Mouse (Mus musculus) embryonic facial prominence, embryonic 11.5 days (tissue): ENCODE data around the gene Mycbp2. TPM values are rescaled to one million over a fixed set of nuclear protein-coding genes. Genes with fewer than 3 reads are reported as not detected.

Source experiments
- ATAC-seq: fragments of 200-750 bp; cut with Nextera tagmentation; replicated peaks from 2 replicates; pipeline ENCODE4 v1.8.0; 2017; ENCODE audit warnings: low read depth; ENCODE audit not compliant: insufficient number of reproducible peaks, low FRiP score, low TSS enrichment
- DNase-seq: peaks from one replicate; pipeline ENCODE4 v3.0.0-alpha.2; 2015; ENCODE audit warnings: low spot score
- H3K27ac ChIP-seq: fragments of 300-500 bp; sonication (generic); replicated peaks from 2 replicates; pipeline ENCODE4 v1.5.1; 2014; ENCODE audit warnings: mild to moderate bottlenecking, low read depth, low read length, control low read depth
- H3K27me3 ChIP-seq: fragments of 300-500 bp; sonication (generic); 2 replicates; pipeline ENCODE4 v1.6.1; 2014; ENCODE audit warnings: mild to moderate bottlenecking, low read length, moderate library complexity, mixed read lengths; ENCODE audit not compliant: control insufficient read depth, insufficient read depth
- H3K36me3 ChIP-seq: fragments of 300-500 bp; sonication (generic); replicated peaks from 2 replicates; pipeline ENCODE4 v1.6.1; 2014; ENCODE audit warnings: low read depth, mild to moderate bottlenecking, low read length, moderate library complexity, mixed read lengths; ENCODE audit not compliant: control insufficient read depth, insufficient read depth
- H3K4me1 ChIP-seq: fragments of 300-500 bp; sonication (generic); 2 replicates; pipeline ENCODE4 v1.6.1; 2014; ENCODE audit warnings: low read length, mixed read lengths; ENCODE audit not compliant: control insufficient read depth, insufficient read depth
- H3K4me2 ChIP-seq: fragments of 300-500 bp; sonication (generic); 2 replicates; pipeline ENCODE4 v1.6.1; 2014; ENCODE audit warnings: low read depth, mild to moderate bottlenecking, control low read depth, low read length, moderate library complexity
- H3K4me3 ChIP-seq: fragments of 300-500 bp; sonication (generic); 2 replicates; pipeline ENCODE4 v1.5.1; 2014; ENCODE audit warnings: low read depth, low read length, control low read depth
- H3K9ac ChIP-seq: fragments of 300-500 bp; sonication (generic); replicated peaks from 2 replicates; pipeline ENCODE4 v1.6.1; 2014; ENCODE audit warnings: mild to moderate bottlenecking, control low read depth, low read length
- H3K9me3 ChIP-seq: fragments of 300-500 bp; sonication (generic); replicated peaks from 2 replicates; pipeline ENCODE4 v1.6.1; 2016; ENCODE audit warnings: mild to moderate bottlenecking, low read length, inconsistent platforms, mixed read lengths; ENCODE audit not compliant: control insufficient read depth
- WGBS: fragments of 180-500 bp; shearing (Covaris S2); extraction: QIAGEN DNeasy Blood & Tissue Kit; methylation state at CpG from one replicate; pipeline ENCODE4 v1.1.7; 2014; 5-methylcytosine and 5-hydroxymethylcytosine counted together
- polyA plus RNA-seq: library from polyadenylated mRNA; unstranded; fragments of >200 nt; fragmentation: Nextera tagmentation; extraction: Ambion mirVana; gene quantifications from 2 replicates; pipeline ENCODE4 v1.2.1, GENCODE M21; 2014

The Mycbp2 gene
- polyA plus RNA-seq, 1 experiment from 2014 or later, result 19.2 TPM

DNA sequence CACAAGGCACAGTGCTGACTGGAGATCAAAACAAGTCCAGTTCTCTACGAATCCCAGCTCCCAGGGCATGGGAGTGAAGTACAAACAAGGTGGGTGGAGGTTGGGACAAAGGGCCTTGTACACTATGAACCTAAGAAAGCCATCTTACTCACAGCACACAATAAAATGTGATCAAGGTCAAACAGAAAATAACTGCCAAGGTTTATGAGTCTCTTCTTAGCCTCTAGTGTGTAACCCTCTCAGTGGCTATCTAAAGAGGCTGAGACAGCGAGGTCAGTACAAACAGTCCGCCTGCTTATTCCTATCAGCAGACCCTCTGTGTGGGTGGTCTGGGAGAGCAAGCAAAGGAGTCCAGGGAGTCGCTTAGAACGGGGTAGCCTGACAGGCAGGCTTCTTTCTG is 258.8 kb downstream of the Mycbp2 start:
- Histone ChIP-seq H3K27ac (no peak overlapping the region), H3K27me3 (no peaks in the 10 kb centered on the region), H3K9me3 (no peaks in the 10 kb centered on the region), H3K4me3 (no peak overlapping the region), H3K4me2 (no peak overlapping the region), H3K4me1 (no peaks in the 10 kb centered on the region), H3K9ac (no peak overlapping the region), H3K36me3 (peaks cover 2% of the 10 kb centered on the region; the same call in 1 of the 2 replicates)
- ATAC-seq, result no peak
- DNase-seq, result no peak
- whole genome bisulfite sequencing, result 89% methylated on average over 5 of the region's 5 CpGs

DNA sequence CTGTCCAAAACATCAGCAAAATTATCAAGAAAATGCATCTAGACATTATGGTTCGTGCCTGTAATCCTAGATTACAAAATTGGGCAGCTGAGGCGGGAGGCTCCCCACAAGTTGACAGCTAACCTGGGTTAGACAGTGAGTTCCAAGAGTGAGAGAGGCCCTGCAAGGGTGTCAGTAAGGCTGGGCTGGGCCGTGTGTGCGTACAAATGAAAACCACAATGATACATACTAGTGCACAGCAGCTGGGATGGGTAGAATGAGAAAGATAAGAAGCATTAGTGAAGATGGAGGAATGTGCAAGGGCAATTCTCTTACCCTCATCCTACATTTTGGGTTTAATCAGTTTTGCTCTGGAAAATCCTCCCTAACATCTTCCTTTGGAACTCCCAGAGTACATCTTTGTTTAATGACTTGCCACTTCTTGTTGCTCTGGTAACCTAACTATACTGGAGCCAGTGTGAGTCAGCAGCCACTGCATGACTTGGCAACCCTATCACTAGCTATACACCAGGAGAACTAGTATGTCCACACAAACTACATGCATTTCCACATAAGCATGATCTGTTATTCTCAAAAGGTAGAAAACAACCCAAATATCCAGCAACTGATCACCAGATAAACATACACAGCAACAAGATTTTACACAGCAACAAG is 259.8 kb downstream of the Mycbp2 start:
- DNase-seq, result no peak
- no peak overlapping the region for H3K9ac ChIP-seq
- H3K4me2 ChIP-seq, result no peak overlapping the region
- H3K36me3 ChIP-seq, result peaks cover 2% of the 10 kb centered on the region; the same call in 1 of the 2 replicates
- H3K4me3 ChIP-seq, result no peak overlapping the region
- H3K27me3 ChIP-seq, result no peaks in the 10 kb centered on the region
- ATAC-seq, result no peak
- WGBS, result 88% methylated on average over 4 of the region's 4 CpGs
- no peaks in the 10 kb centered on the region for H3K4me1 ChIP-seq
- no peak overlapping the region for H3K27ac ChIP-seq
- no peaks in the 10 kb centered on the region for H3K9me3 ChIP-seq

DNA sequence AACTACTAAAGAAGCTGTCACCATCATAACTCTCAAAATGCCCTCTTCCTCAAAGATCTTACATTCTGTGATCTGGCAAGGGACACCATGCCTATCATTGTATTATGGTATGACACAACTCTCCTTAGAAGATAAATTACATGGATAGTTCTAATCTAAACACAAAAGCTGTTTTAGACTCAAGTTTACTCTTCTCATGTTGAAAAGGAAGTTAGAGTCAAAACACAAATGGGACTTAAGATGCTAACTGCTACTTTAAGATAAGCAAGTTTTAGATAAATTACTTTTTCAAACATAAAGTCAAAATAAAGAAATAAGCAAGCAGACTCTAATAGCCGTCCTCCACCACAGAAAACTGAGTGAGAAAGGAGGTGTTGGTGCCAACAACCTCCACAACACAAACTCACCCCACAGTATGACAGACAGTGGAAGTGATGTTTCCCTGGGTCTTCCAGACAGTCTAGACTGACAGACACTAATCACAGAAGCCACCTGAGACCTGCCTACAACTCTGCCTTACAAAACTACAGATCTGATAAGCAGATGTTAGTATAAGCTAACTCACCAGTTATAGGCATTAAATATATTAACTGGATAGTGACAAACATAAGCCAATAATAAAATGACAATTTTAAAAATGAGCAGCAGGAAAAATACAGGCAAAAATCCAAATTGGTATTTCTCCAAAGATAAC is 260.6 kb downstream of the Mycbp2 start:
- H3K9ac ChIP-seq, result no peak overlapping the region
- DNase-seq, result no peak
- peaks cover 2% of the 10 kb centered on the region; the same call in 1 of the 2 replicates for H3K36me3 ChIP-seq
- H3K27me3 ChIP-seq, result no peaks in the 10 kb centered on the region
- no peak for ATAC-seq
- no peak overlapping the region for H3K27ac ChIP-seq
- no peaks in the 10 kb centered on the region for H3K4me1 ChIP-seq
- H3K4me3 ChIP-seq, result no peak overlapping the region
- WGBS, result 82% methylated on average over 1 of the region's 1 CpGs
- H3K4me2 ChIP-seq, result no peak overlapping the region
- no peaks in the 10 kb centered on the region for H3K9me3 ChIP-seq

DNA sequence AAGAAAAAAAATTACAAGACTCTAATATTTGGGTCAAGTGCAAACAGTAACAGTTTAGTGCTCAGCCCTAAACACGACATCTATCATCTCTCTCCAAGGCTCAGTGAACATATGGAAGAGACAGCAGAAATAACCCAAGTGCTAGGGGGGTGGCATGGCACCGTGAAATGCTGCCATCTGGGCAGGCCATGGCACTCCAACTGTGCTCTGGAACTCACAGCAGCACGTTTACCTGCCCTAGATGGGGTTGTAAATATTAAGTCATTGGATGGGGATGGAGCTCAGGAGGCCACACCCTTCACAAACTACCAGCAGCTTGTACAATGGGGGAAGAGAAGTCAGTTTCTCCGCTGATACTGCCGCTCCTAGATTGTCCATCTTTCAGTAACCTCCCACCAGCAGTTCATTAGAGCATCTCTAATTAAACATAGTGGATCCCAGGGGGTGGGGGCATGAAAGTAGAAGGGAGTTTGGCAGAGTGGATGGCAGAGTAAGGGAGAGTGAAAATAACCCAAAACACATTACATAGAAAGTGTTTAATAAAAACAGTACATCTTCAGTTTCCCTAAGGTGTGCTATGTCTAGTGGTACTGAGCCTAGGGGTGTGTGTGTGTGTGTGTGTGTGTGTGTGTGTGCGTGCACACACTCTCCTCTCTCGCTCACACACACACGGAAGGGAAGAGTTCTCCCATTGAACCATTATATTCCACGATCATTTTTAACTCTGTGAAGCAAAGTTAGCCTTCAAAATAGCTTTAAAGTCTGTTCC is 267.2 kb downstream of the Mycbp2 start:
- H3K9ac ChIP-seq, result no peak overlapping the region
- no peak for ATAC-seq
- H3K9me3 ChIP-seq, result no peaks in the 10 kb centered on the region
- DNase-seq, result no peak
- no peak overlapping the region for H3K4me2 ChIP-seq
- no peak overlapping the region for H3K4me3 ChIP-seq
- H3K4me1 ChIP-seq, result no peaks in the 10 kb centered on the region
- H3K27ac ChIP-seq, result no peak overlapping the region
- H3K27me3 ChIP-seq, result no peaks in the 10 kb centered on the region
- H3K36me3 ChIP-seq, result no peaks in the 10 kb centered on the region; the same call in 1 of the 2 replicates
- 87% methylated on average over 9 of the region's 9 CpGs for WGBS

GRCm38 (mm10) chr14:103078006-103078912 is 268.4 kb downstream of the Mycbp2 start:
- H3K27me3 ChIP-seq, result no peaks in the 10 kb centered on the region
- no peaks in the 10 kb centered on the region for H3K4me1 ChIP-seq
- no peak overlapping the region for H3K4me3 ChIP-seq
- H3K27ac ChIP-seq, result no peak overlapping the region
- ATAC-seq (no peak), DNase-seq (no peak)
- no peak overlapping the region for H3K4me2 ChIP-seq
- peaks cover 2% of the 10 kb centered on the region for H3K36me3 ChIP-seq
- H3K9ac ChIP-seq, result no peak overlapping the region
- WGBS, result 90% methylated on average over 16 of the region's 16 CpGs
- H3K9me3 ChIP-seq, result no peaks in the 10 kb centered on the region

DNA sequence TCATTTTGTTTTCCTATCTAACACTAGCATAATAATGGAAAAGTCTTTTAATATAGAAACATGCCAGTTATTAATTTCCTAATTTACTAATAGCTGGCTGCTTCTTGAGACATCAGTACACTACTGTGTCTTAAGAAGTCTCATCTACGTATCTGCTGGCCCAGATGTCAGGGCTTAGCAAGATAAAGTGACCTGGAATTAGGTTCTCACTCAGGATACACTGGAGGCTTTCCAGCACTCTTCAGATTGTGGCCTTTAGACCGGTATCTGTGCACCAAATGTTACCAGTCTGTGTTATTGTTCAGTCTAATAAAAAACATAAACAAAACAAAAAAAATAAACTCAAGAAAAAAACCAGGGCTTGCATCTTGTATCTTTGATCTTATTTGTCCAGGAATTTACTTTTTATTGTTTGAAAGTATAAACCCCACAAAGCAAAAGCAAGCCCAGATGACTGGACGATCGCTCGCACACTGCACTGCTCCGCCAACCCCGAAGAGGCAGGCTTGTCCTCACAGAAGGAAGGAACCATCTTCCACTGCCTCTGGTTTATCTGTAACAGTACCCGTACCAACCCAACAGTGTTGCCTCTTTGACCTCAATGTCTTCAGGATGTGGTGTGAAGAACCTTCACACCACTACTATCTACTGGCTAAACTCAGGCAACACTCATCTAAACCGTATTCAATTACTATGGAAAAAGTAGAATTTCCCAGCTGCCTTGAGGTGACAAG is 269.2 kb downstream of the Mycbp2 start:
- ATAC-seq, result no peak

GRCm38 (mm10) chr14:103075166-103075565 is 271.4 kb downstream of the Mycbp2 start:
- DNase-seq, result no peak
- no peak overlapping the region for H3K9ac ChIP-seq
- H3K27ac ChIP-seq, result no peak overlapping the region
- H3K4me1 ChIP-seq, result no peaks in the 10 kb centered on the region
- ATAC-seq, result no peak
- H3K4me2 ChIP-seq, result no peak overlapping the region
- no peaks in the 10 kb centered on the region for H3K27me3 ChIP-seq
- WGBS, result 82% methylated on average over 7 of the region's 7 CpGs
- no peak overlapping the region for H3K4me3 ChIP-seq
- no peaks in the 10 kb centered on the region for H3K9me3 ChIP-seq
- peaks cover 2% of the 10 kb centered on the region for H3K36me3 ChIP-seq

More for the DNA sequence above, 269.2 kb downstream of the Mycbp2 start:
- Histone ChIP-seq H3K4me2 (no peak overlapping the region), H3K4me1 (no peaks in the 10 kb centered on the region), H3K4me3 (no peak overlapping the region), H3K27me3 (no peaks in the 10 kb centered on the region), H3K9me3 (no peaks in the 10 kb centered on the region), H3K27ac (no peak overlapping the region), H3K9ac (no peak overlapping the region), H3K36me3 (peaks cover 2% of the 10 kb centered on the region)
- 91% methylated on average over 9 of the region's 9 CpGs for WGBS
- no peak for DNase-seq
